Mouse (Mus musculus) embryonic facial prominence, embryonic 12.5 days (tissue): Measurements from ENCODE around the gene Gnpnat1. TPM values are rescaled to one million over a fixed set of nuclear protein-coding genes. Genes with fewer than 3 reads are reported as not detected.

Experiments used
- ATAC-seq: fragments of 200-750 bp; cut with Nextera tagmentation; 2 replicates; pipeline ENCODE4 v1.8.0; 2017; ENCODE audit not compliant: insufficient number of reproducible peaks, insufficient read depth, low FRiP score, low TSS enrichment
- H3K27ac ChIP-seq: fragments of 300-500 bp; sonication (generic); 2 replicates; pipeline ENCODE4 v1.5.1; 2016; ENCODE audit warnings: mild to moderate bottlenecking
- H3K27me3 ChIP-seq: fragments of 300-500 bp; sonication (generic); 2 replicates; pipeline ENCODE4 v1.6.1; 2016; ENCODE audit warnings: mild to moderate bottlenecking, moderate library complexity
- H3K36me3 ChIP-seq: fragments of 300-500 bp; sonication (generic); 2 replicates; pipeline ENCODE4 v1.6.1; 2016; ENCODE audit warnings: mild to moderate bottlenecking
- H3K4me1 ChIP-seq: fragments of 300-500 bp; sonication (generic); 2 replicates; pipeline ENCODE4 v1.6.1; 2016
- H3K4me2 ChIP-seq: fragments of 300-500 bp; sonication (generic); replicated peaks from 2 replicates; pipeline ENCODE4 v1.6.1; 2016; ENCODE audit warnings: mild to moderate bottlenecking, moderate library complexity
- H3K4me3 ChIP-seq: fragments of 300-500 bp; sonication (generic); 2 replicates; pipeline ENCODE4 v1.5.1; 2016; ENCODE audit warnings: mild to moderate bottlenecking
- H3K9ac ChIP-seq: fragments of 300-500 bp; sonication (generic); 2 replicates; pipeline ENCODE4 v1.6.1; 2016; ENCODE audit warnings: mild to moderate bottlenecking, moderate library complexity
- H3K9me3 ChIP-seq: fragments of 300-500 bp; sonication (generic); 2 replicates; pipeline ENCODE4 v1.6.1; 2016; ENCODE audit warnings: mild to moderate bottlenecking, moderate library complexity
- WGBS: fragments of 180-500 bp; shearing (Covaris S2); methylation state at CpG from one replicate; pipeline ENCODE4 v1.1.7; 2016; 5-methylcytosine and 5-hydroxymethylcytosine counted together
- microRNA-seq: library from miRNA; unstranded; fragments of <30 nt; microRNA quantifications from one replicate; pipeline ENCODE4, GENCODE M21; 2017
- polyA plus RNA-seq: library from polyadenylated mRNA; unstranded; fragments of >200 nt; fragmentation: Nextera tagmentation; extraction: Ambion mirVana; gene quantifications from 2 replicates; pipeline ENCODE4 v1.2.1, GENCODE M21; 2016

Gene Gnpnat1
- polyA plus RNA-seq, 1 experiment from 2014 or later, result 45.0 TPM

- Histone ChIP-seq H3K27me3 (no peaks in the 10 kb centered on the region), H3K9ac (0 out of 2 replicates have a peak overlapping the region, but pooled peaks have one; percentile 88), H3K4me2 (peak overlapping the region; percentile 55), H3K27ac (no peak overlapping the region), H3K9me3 (no peaks in the 10 kb centered on the region), H3K4me3 (peak overlapping the region; percentile 89), H3K4me1 (peaks cover 8% of the 10 kb centered on the region; the same call in 1 of the 2 replicates), H3K36me3 (peaks cover 15% of the 10 kb centered on the region)
- WGBS, result 12% methylated on average over 8 of the region's 8 CpGs
- ATAC-seq, result no peak
Observed at GRCm38 (mm10) chr14:45329018-45329588, 75.6 kb downstream of the Gnpnat1 start.

DNA sequence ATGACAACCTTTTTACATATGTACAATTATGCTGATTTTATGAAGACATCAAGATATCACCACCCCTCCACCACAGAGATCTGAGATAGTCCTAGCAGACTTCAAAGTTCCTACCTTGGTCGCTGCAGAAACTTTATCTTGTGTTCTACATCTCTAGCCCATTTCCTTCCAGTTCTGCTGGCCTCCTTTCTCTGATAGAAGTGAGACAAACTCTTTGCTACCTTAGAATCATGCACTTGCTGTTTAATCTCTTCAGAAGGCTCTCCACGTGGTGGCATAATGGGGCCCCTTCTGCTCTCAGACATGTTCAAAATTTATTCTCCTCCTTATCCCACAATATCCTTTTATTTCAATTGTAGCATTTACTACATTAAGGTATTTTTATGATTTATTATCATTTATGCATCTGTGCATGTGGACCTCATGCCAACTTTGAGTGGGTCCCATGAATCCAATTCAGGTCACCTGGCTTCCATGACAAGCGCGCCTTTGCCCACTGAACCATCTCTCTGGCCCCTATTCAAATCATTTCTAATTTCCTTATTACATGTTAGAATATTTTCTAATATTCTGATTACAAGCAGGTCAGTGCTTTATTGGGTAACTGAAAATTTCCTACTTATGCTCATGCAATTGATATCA is 76.5 kb downstream of the Gnpnat1 start:
- Histone ChIP-seq H3K4me3 (no peak overlapping the region), H3K9me3 (no peaks in the 10 kb centered on the region), H3K36me3 (peaks cover 13% of the 10 kb centered on the region), H3K4me2 (no peak overlapping the region), H3K27ac (no peak overlapping the region), H3K4me1 (peaks cover 8% of the 10 kb centered on the region; the same call in 1 of the 2 replicates), H3K27me3 (no peaks in the 10 kb centered on the region), H3K9ac (no peak overlapping the region)
- no peak for ATAC-seq
- 84% methylated on average over 4 of the region's 4 CpGs for WGBS

Small RNAs within 50 kb of the gene (microRNA-seq; reads per million reads assigned to microRNA genes)
- not detected for gene Gm25353

Other genes starting within 250 kb of the Gnpnat1 start
- 5.5 and 5.8 TPM in 2 replicates for gene Gpr137c, start 185.2 kb downstream of the Gnpnat1 start, polyA plus RNA-seq
- gene Txndc16, start 184.6 kb downstream of the Gnpnat1 start, polyA plus RNA-seq, result 18.4 and 21.4 TPM in 2 replicates
- 33.2 and 34.6 TPM in 2 replicates for gene Ero1l, start 86.1 kb downstream of the Gnpnat1 start, polyA plus RNA-seq
- 185 TPM in 2 replicates for gene Psmc6, start 75.1 kb downstream of the Gnpnat1 start, polyA plus RNA-seq
- 65.7 and 70.0 TPM in 2 replicates for gene Styx, start 53.8 kb downstream of the Gnpnat1 start, polyA plus RNA-seq
- 95.6 and 111 TPM in 2 replicates for gene Fermt2, start 125.2 kb upstream of the Gnpnat1 start, polyA plus RNA-seq